ENCODE assay signal across 9 mouse cellular contexts in the genomic region with DNA sequence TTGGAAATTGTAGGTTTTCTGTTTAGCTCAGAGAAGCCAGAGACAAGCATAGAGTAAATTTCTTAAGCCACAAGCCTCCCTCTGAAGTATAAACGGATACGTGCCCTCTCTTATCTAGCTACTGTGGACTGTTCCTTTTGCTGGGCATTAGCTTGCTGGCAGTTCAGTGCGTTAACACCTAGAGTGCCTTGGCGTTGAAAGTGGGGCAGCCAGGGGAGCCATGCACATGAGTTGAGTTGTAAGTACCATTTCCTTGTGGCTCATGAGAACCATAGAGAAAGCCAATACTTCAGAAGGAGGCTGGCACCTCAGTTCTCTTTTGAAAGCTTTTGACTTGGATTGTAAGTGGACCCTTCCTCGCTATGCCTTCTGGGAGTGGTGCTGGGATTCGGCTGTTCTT. TPM values are rescaled to one million over a fixed set of nuclear protein-coding genes. Genes with fewer than 3 reads are reported as not detected.
DNase-seq lines count a peak whose midpoint lies in the region; ATAC-seq and TF ChIP-seq lines count a peak whose summit lies in the region.
"Had no signal": no experiment of that assay in that cellular context is flagged by ENCODE, and none has a peak within 500 bp of the region (broad histone marks: within the 10 kb centered on the region; RNA-seq: fewer than 3 reads in every experiment).

No protein-coding gene starts in this region.

- H3K27me3 ChIP-seq in heart, embryonic 12.5 days (replicated peaks) = no peaks in the 10 kb centered on the region
- no peaks in the 10 kb centered on the region for H3K27me3 ChIP-seq in embryonic facial prominence, embryonic 13.5 days
- H3K27me3 ChIP-seq in limb, embryonic 15.5 days = no peaks in the 10 kb centered on the region
- H3K27me3 ChIP-seq: midbrain, embryonic 15.5 days had no signal

- no peaks in the 10 kb centered on the region for H3K9me3 ChIP-seq in heart, embryonic 12.5 days (replicated peaks)
- H3K9me3 ChIP-seq in embryonic facial prominence, embryonic 13.5 days = no peaks in the 10 kb centered on the region
- H3K9me3 ChIP-seq in limb, embryonic 15.5 days = no peaks in the 10 kb centered on the region
- H3K9me3 ChIP-seq: midbrain, embryonic 15.5 days had no signal

- H3K4me3 ChIP-seq in heart, embryonic 12.5 days = no peak overlapping the region
- peak overlapping the region; percentile 1; the same call in 1 of the 2 replicates for H3K4me3 ChIP-seq in layer of hippocampus, adult 2 months
- H3K4me3 ChIP-seq in embryonic facial prominence, embryonic 13.5 days = no peak overlapping the region
- no peak overlapping the region for H3K4me3 ChIP-seq in limb, embryonic 15.5 days
- H3K4me3 ChIP-seq: midbrain, embryonic 15.5 days had no signal

- no peak for DNase-seq in heart, postnatal 4 days
- no peak for DNase-seq in layer of hippocampus, adult 2 months (ENCODE audit: low spot score in 2 of 2)
- DNase-seq in layer of hippocampus, postnatal 36 days = no peak
- DNase-seq in c-Kit-positive CD71-positive TER-119-positive erythroid progenitor cells, embryonic 14.5 days (ENCODE audit: low spot score) = no peak
- DNase-seq in adrenal gland, postnatal 10 days = no peak

- no peaks in the 10 kb centered on the region for H3K36me3 ChIP-seq in heart, embryonic 12.5 days
- H3K36me3 ChIP-seq in embryonic facial prominence, embryonic 13.5 days = no peaks in the 10 kb centered on the region
- no peaks in the 10 kb centered on the region for H3K36me3 ChIP-seq in limb, embryonic 15.5 days
- H3K36me3 ChIP-seq: midbrain, embryonic 15.5 days had no signal

- TF ChIP-seq CTCF in layer of hippocampus, adult 2 months (conservative IDR thresholded peaks at IDR 0.05) = no peak

- H3K4me2 ChIP-seq in heart, embryonic 12.5 days = peak overlapping the region; percentile 9; the same call in 1 of the 2 replicates
- H3K4me2 ChIP-seq in embryonic facial prominence, embryonic 13.5 days = no peak overlapping the region
- H3K4me2 ChIP-seq in limb, embryonic 15.5 days = no peak overlapping the region
- H3K4me2 ChIP-seq: midbrain, embryonic 15.5 days had no signal

- H3K4me1 ChIP-seq in heart, embryonic 12.5 days (replicated peaks) = peaks cover 73% of the 10 kb centered on the region
- H3K4me1 ChIP-seq in embryonic facial prominence, embryonic 13.5 days = peaks cover 61% of the 10 kb centered on the region
- H3K4me1 ChIP-seq in limb, embryonic 15.5 days = peaks cover 58% of the 10 kb centered on the region

- H3K27ac ChIP-seq in heart, embryonic 12.5 days (ENCODE audit: poor library complexity, severe bottlenecking) = peak overlapping the region; percentile 26
- H3K27ac ChIP-seq in layer of hippocampus, adult 2 months = peak overlapping the region; percentile 80
- peak overlapping the region; percentile 58 for H3K27ac ChIP-seq in embryonic facial prominence, embryonic 13.5 days
- 0 out of 2 replicates have a peak overlapping the region, but pooled peaks have one; percentile 33 for H3K27ac ChIP-seq in limb, embryonic 15.5 days
- H3K27ac ChIP-seq: midbrain, embryonic 15.5 days had no signal

- ATAC-seq in heart, embryonic 12.5 days (ENCODE audit: insufficient number of reproducible peaks, low FRiP score) = no peak
- ATAC-seq in embryonic facial prominence, embryonic 13.5 days (ENCODE audit: insufficient number of reproducible peaks, insufficient read depth, low FRiP score, low TSS enrichment, low read depth) = no peak
- no peak for ATAC-seq in limb, embryonic 15.5 days (ENCODE audit: insufficient number of reproducible peaks, low FRiP score, low TSS enrichment, low read depth)
- ATAC-seq: midbrain, embryonic 15.5 days had no signal

- 32% methylated on average over 6 of the region's 6 CpGs for WGBS in heart, embryonic 12.5 days
- WGBS in embryonic facial prominence, embryonic 13.5 days = 69% methylated on average over 6 of the region's 6 CpGs
- WGBS in limb, embryonic 15.5 days = 66% methylated on average over 6 of the region's 6 CpGs

- no peak overlapping the region for H3K9ac ChIP-seq in heart, embryonic 12.5 days
- H3K9ac ChIP-seq in embryonic facial prominence, embryonic 13.5 days = no peak overlapping the region
- H3K9ac ChIP-seq in limb, embryonic 15.5 days = no peak overlapping the region
- H3K9ac ChIP-seq: midbrain, embryonic 15.5 days had no signal

RNA-seq across cellular contexts. Expression of a gene that starts 58.6 kb away (rescaled TPM):
- polyA plus RNA-seq in heart, embryonic 12.5 days (2016; fragmentation: Nextera tagmentation; extraction: Ambion mirVana) = 5.2 and 5.5 TPM in 2 replicates
- total RNA-seq in heart, postnatal 4 days (2021) = 10 to 100 TPM; 27.9 to 28.2 TPM
- total RNA-seq in layer of hippocampus, adult 2 months (2021) = 10 to 100 TPM; 88.2 to 89.4 TPM
- total RNA-seq in layer of hippocampus, postnatal 36 days (2021) = 10 to 100 TPM; 94.2 to 95.2 TPM
- 10.2 and 10.5 TPM in 2 replicates for polyA plus RNA-seq in embryonic facial prominence, embryonic 13.5 days (2015; fragmentation: Nextera tagmentation; extraction: Ambion mirVana)
- polyA plus RNA-seq in limb, embryonic 15.5 days (2015; fragmentation: Nextera tagmentation; extraction: Ambion mirVana) = 7.1 and 8.9 TPM in 2 replicates
- 10 to 100 TPM; 33.1 to 37.0 TPM for total RNA-seq in adrenal gland, postnatal 10 days (2021)

Comparison
In these comparisons a context has a peak if more than half of its experiments do, and no peak if none do; other contexts are left out.
1. H3K27ac ChIP-seq: peak in every context shown above with its lines; median percentile 80 in layer of hippocampus, adult 2 months; 58 in embryonic facial prominence, embryonic 13.5 days; 33 in limb, embryonic 15.5 days; 26 in heart, embryonic 12.5 days.